Mouse (Mus musculus) testis, adult 2 months (tissue): ENCODE measurements around the gene Bmpr2. TPM values are rescaled to one million over a fixed set of nuclear protein-coding genes. Genes with fewer than 3 reads are reported as not detected.

ENCODE experiments used
- H3K27ac ChIP-seq: fragments of 200-500 bp; 2 replicates; pipeline ENCODE4 v1.5.1; 2012; ENCODE audit warnings: low read depth, low read length; ENCODE audit not compliant: control insufficient read depth, insufficient read depth
- H3K27me3 ChIP-seq: fragments of 200-500 bp; 2 replicates; pipeline ENCODE4 v1.6.1; 2012; ENCODE audit warnings: mild to moderate bottlenecking, low read length, moderate library complexity; ENCODE audit not compliant: control insufficient read depth, insufficient read depth
- H3K36me3 ChIP-seq: fragments of 200-500 bp; 2 replicates; pipeline ENCODE4 v1.6.1; 2012; ENCODE audit warnings: mild to moderate bottlenecking, low read length; ENCODE audit not compliant: control insufficient read depth, insufficient read depth
- H3K4me1 ChIP-seq: fragments of 200-500 bp; 2 replicates; pipeline ENCODE4 v1.6.1; 2012; ENCODE audit warnings: low read length; ENCODE audit not compliant: control insufficient read depth, insufficient read depth
- H3K4me3 ChIP-seq: fragments of 200-500 bp; 2 replicates; pipeline ENCODE4 v1.5.1; 2012; ENCODE audit warnings: low read depth, mild to moderate bottlenecking, low read length, moderate library complexity, mixed read lengths; ENCODE audit not compliant: control insufficient read depth
- CTCF ChIP-seq: fragments of 200-500 bp; IDR thresholded peaks from 2 replicates; pipeline ENCODE4 v1.5.1; 2012; ENCODE audit warnings: low read depth, mild to moderate bottlenecking, inconsistent platforms, low read length, moderate library complexity; ENCODE audit not compliant: control insufficient read depth, insufficient read depth, insufficient replicate concordance
- POLR2A ChIP-seq: fragments of 200-500 bp; IDR thresholded peaks from 2 replicates; pipeline ENCODE4 v1.6.1; 2012; ENCODE audit warnings: low read depth, mild to moderate bottlenecking, inconsistent platforms, low read length, moderate library complexity; ENCODE audit not compliant: control insufficient read depth
- polyA plus RNA-seq: library from polyadenylated mRNA; depleted of rRNA; stranded (reverse); fragments of >200 nt; gene quantifications from 2 replicates; pipeline ENCODE4 v1.2.3, GENCODE M21; 2012

Bmpr2 gene
- polyA plus RNA-seq, 1 experiment, result 1.8 TPM

- H3K27ac ChIP-seq, result no peak overlapping the region
- no peak overlapping the region for H3K4me3 ChIP-seq
- TF ChIP-seq POLR2A, result no peak
- TF ChIP-seq CTCF, result no peak
- H3K4me1 ChIP-seq, result peaks cover 2% of the 10 kb centered on the region
- H3K36me3 ChIP-seq, result no peaks in the 10 kb centered on the region
- no peaks in the 10 kb centered on the region for H3K27me3 ChIP-seq
Measured at GRCm38 (mm10) chr1:59907700-59908099, 144.5 kb downstream of the Bmpr2 start.

GRCm38 (mm10) chr1:59910941-59911340 is 147.7 kb downstream of the Bmpr2 start:
- H3K36me3 ChIP-seq, result no peaks in the 10 kb centered on the region
- H3K4me1 ChIP-seq, result peaks cover 7% of the 10 kb centered on the region
- H3K4me3 ChIP-seq, result no peak overlapping the region
- no peaks in the 10 kb centered on the region for H3K27me3 ChIP-seq
- TF ChIP-seq POLR2A (no peak), CTCF (no peak)
- H3K27ac ChIP-seq, result no peak overlapping the region

GRCm38 (mm10) chr1:59912413-59913157 is 149.4 kb downstream of the Bmpr2 start, which contains the start of gene Fam117b:
Fam117b (plus strand) TSS chr1:59913006.
- peak within 1 kb of the TSS; percentile 93 for H3K4me3 ChIP-seq
- no peak for TF ChIP-seq CTCF
- peak; percentile 75 for TF ChIP-seq POLR2A
- peak within 1 kb of the TSS; percentile 76 for H3K27ac ChIP-seq
- no peaks in the 10 kb centered on the region for H3K27me3 ChIP-seq
- H3K36me3 ChIP-seq, result no peaks in the 10 kb centered on the region
- H3K4me1 ChIP-seq, result peaks cover 7% of the 10 kb centered on the region

GRCm38 (mm10) chr1:59913195-59913868 is 150.1 kb downstream of the Bmpr2 start:
- Histone ChIP-seq H3K4me1 (peaks cover 7% of the 10 kb centered on the region), H3K27ac (peak overlapping the region; percentile 74), H3K36me3 (no peaks in the 10 kb centered on the region), H3K4me3 (peak overlapping the region; percentile 93), H3K27me3 (no peaks in the 10 kb centered on the region)
- TF ChIP-seq POLR2A, result no peak
- TF ChIP-seq CTCF, result no peak

- H3K27ac ChIP-seq, result peak overlapping the region; percentile 45; the same call in 1 of the 2 replicates
Measured at GRCm38 (mm10) chr1:59913869-59914225, 150.6 kb downstream of the Bmpr2 start.

GRCm38 (mm10) chr1:59914799-59915198 is 151.6 kb downstream of the Bmpr2 start:
- no peaks in the 10 kb centered on the region for H3K36me3 ChIP-seq
- TF ChIP-seq CTCF (no peak), POLR2A (no peak)
- peaks cover 7% of the 10 kb centered on the region for H3K4me1 ChIP-seq
- H3K27me3 ChIP-seq, result no peaks in the 10 kb centered on the region
- H3K4me3 ChIP-seq, result no peak overlapping the region
- no peak overlapping the region for H3K27ac ChIP-seq

More at GRCm38 (mm10) chr1:59913869-59914225, 150.6 kb downstream of the Bmpr2 start:
- no peak for TF ChIP-seq CTCF
- Histone ChIP-seq H3K36me3 (no peaks in the 10 kb centered on the region), H3K4me1 (peaks cover 7% of the 10 kb centered on the region), H3K27me3 (no peaks in the 10 kb centered on the region), H3K4me3 (peak overlapping the region; percentile 93)

GRCm38 (mm10) chr1:59915843-59916610 is 152.8 kb downstream of the Bmpr2 start:
- Histone ChIP-seq H3K4me1 (peaks cover 7% of the 10 kb centered on the region), H3K4me3 (no peak overlapping the region), H3K27me3 (no peaks in the 10 kb centered on the region), H3K36me3 (no peaks in the 10 kb centered on the region), H3K27ac (no peak overlapping the region)
- no peak for TF ChIP-seq POLR2A
- TF ChIP-seq CTCF, result no peak
